Mouse (Mus musculus): ENCODE measurements around the gene Ptgir.

DNA sequence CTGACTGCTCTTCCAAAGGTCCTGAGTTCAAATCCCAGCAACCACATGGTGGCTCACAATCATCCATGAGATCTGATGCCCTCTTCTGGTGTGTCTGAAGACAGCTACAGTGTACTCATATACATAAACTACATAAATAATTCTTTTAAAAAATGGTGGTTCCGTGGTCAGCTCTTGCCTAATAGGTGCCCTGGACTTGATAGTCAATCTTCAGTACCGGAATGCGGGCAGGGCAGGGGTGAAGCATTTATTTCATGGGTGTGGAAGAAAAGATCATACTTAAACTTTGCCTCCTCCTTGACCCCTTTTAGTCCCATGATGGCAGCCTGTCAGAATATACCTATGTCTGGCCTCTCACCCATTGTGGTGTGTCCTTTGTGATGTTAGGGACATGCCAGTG is 5.6 kb downstream of the Ptgir start:
- TF ChIP-seq CTCF (IDR thresholded peaks at IDR 0.05; ENCODE audit: borderline replicate concordance, control insufficient read depth, extremely low read depth, insufficient read depth, low read length, poor library complexity), result no peak
- TF ChIP-seq POLR2A (IDR thresholded peaks at IDR 0.05; ENCODE audit: control insufficient read depth, extremely low read depth, insufficient read depth, low read length, poor library complexity), result no peak

All from thymus, adult 2 months (tissue).